In the genomic region with DNA sequence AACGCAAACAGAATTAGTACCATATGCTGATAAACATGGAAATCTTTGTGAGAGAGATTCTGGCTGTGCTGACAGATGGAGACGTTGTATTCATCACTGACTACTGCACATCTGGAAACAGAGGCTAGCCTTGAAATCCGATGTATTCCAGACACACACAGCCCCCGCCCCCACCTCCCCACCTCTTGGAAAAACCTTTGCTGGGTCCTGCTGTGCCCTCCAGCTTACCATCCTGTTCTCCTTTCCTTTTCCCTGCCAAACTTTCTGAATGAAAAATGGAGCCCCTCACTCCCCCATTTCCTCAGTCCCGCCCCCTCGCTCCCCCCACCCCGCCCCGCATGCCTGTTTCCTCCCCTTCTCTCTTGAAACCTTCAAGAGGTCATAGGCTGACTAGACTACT, we compare ENCODE assay signal across 27 mouse cellular contexts. TPM values are rescaled to one million over a fixed set of nuclear protein-coding genes. Genes with fewer than 3 reads are reported as not detected.
DNase-seq lines count a peak whose midpoint lies in the region; ATAC-seq lines count a peak whose summit lies in the region.
"Had no signal": no experiment of that assay in that cellular context is flagged by ENCODE, and none has a peak within 500 bp of the region (broad histone marks: within the 10 kb centered on the region; RNA-seq: fewer than 3 reads in every experiment).

No protein-coding gene starts in this region.

- no peak overlapping the region for H3K9ac ChIP-seq in heart, embryonic 11.5 days (ENCODE audit: low read depth, low read length)
- H3K9ac ChIP-seq in neural tube, embryonic 15.5 days (replicated peaks) = no peak overlapping the region
- no peak overlapping the region for H3K9ac ChIP-seq in limb, embryonic 13.5 days
- H3K9ac ChIP-seq: forebrain, embryonic 12.5 days; hindbrain, embryonic 12.5 days; limb, embryonic 15.5 days; liver, embryonic 15.5 days; lung, embryonic 15.5 days; midbrain, embryonic 15.5 days; stomach, embryonic 15.5 days had no signal

- ATAC-seq in heart, embryonic 11.5 days (replicated peaks; ENCODE audit: insufficient number of reproducible peaks, low FRiP score, low TSS enrichment) = no peak; the same call in 1 of the 2 replicates
- ATAC-seq in neural tube, embryonic 15.5 days (ENCODE audit: low FRiP score) = no peak
- ATAC-seq in limb, embryonic 13.5 days (ENCODE audit: low FRiP score, low read depth) = peak; percentile 51; the same call in 1 of the 2 replicates
- ATAC-seq: CD4-positive, CD25-positive, alpha-beta regulatory T cell, adult 4 months; midbrain, embryonic 15.5 days had no signal

- WGBS in heart, embryonic 11.5 days (ENCODE audit: insufficient replicate concordance) = 19% methylated on average over 8 of the region's 8 CpGs
- WGBS in neural tube, embryonic 15.5 days = 58% methylated on average over 8 of the region's 8 CpGs
- 21% methylated on average over 8 of the region's 8 CpGs for WGBS in limb, embryonic 13.5 days

- DNase-seq in heart, adult 9 months (ENCODE audit: low spot score in 2 of 2) = no peak
- DNase-seq in neural tube, embryonic 10.5 days (ENCODE audit: extremely low spot score, low spot score) = peak; percentile 52
- no peak for DNase-seq in liver
- DNase-seq in kidney, postnatal 14 days = no peak
- DNase-seq: adrenal gland, postnatal 14 days; cerebellum, adult 2 months; cerebellum, postnatal 25 days; gastrocnemius, adult 2 months; kidney, adult 2 months; kidney, postnatal 10 days; lung, postnatal 4 days; right cerebral cortex, adult 18-20 months; right cerebral cortex, postnatal 4 days; thymus, adult 18-20 months; thymus, postnatal 4 days had no signal

- no peaks in the 10 kb centered on the region for H3K27me3 ChIP-seq in heart, embryonic 11.5 days (ENCODE audit: control insufficient read depth, insufficient read depth, low read length)
- H3K27me3 ChIP-seq in neural tube, embryonic 15.5 days (replicated peaks) = no peaks in the 10 kb centered on the region
- H3K27me3 ChIP-seq in limb, embryonic 13.5 days = peaks cover 35% of the 10 kb centered on the region
- H3K27me3 ChIP-seq: hindbrain, embryonic 12.5 days; lung, embryonic 15.5 days; midbrain, embryonic 15.5 days; stomach, embryonic 15.5 days had no signal

- H3K4me2 ChIP-seq in heart, embryonic 11.5 days = peak overlapping the region; percentile 55
- H3K4me2 ChIP-seq in neural tube, embryonic 15.5 days = no peak overlapping the region
- H3K4me2 ChIP-seq in limb, embryonic 13.5 days (replicated peaks) = peak overlapping the region; percentile 19; the same call in 1 of the 2 replicates
- H3K4me2 ChIP-seq: forebrain, embryonic 12.5 days; hindbrain, embryonic 12.5 days; limb, embryonic 15.5 days; liver, embryonic 15.5 days; lung, embryonic 15.5 days; midbrain, embryonic 15.5 days; stomach, embryonic 15.5 days had no signal

- no peaks in the 10 kb centered on the region for H3K9me3 ChIP-seq in heart, embryonic 11.5 days (replicated peaks; ENCODE audit: control insufficient read depth, low read length)
- no peaks in the 10 kb centered on the region for H3K9me3 ChIP-seq in neural tube, embryonic 15.5 days (replicated peaks)
- H3K9me3 ChIP-seq in limb, embryonic 13.5 days = no peaks in the 10 kb centered on the region
- H3K9me3 ChIP-seq: forebrain, embryonic 12.5 days; hindbrain, embryonic 12.5 days; limb, embryonic 15.5 days; liver, embryonic 15.5 days; lung, embryonic 15.5 days; midbrain, embryonic 15.5 days; stomach, embryonic 15.5 days had no signal

- peaks cover 23% of the 10 kb centered on the region for H3K4me1 ChIP-seq in heart, embryonic 11.5 days (ENCODE audit: control insufficient read depth, insufficient read depth, low read length)
- peaks cover 2% of the 10 kb centered on the region; the same call in 1 of the 2 replicates for H3K4me1 ChIP-seq in neural tube, embryonic 15.5 days
- H3K4me1 ChIP-seq in limb, embryonic 13.5 days = peaks cover 29% of the 10 kb centered on the region
- H3K4me1 ChIP-seq: liver, embryonic 15.5 days had no signal

- H3K36me3 ChIP-seq in heart, embryonic 11.5 days (ENCODE audit: control insufficient read depth, insufficient read depth, low read length) = no peaks in the 10 kb centered on the region
- no peaks in the 10 kb centered on the region for H3K36me3 ChIP-seq in neural tube, embryonic 15.5 days
- no peaks in the 10 kb centered on the region for H3K36me3 ChIP-seq in limb, embryonic 13.5 days
- H3K36me3 ChIP-seq: forebrain, embryonic 12.5 days; hindbrain, embryonic 12.5 days; limb, embryonic 15.5 days; liver, embryonic 15.5 days; lung, embryonic 15.5 days; midbrain, embryonic 15.5 days; stomach, embryonic 15.5 days had no signal

- no peak overlapping the region for H3K27ac ChIP-seq in heart, embryonic 11.5 days (ENCODE audit: low read depth, low read length)
- no peak overlapping the region for H3K27ac ChIP-seq in neural tube, embryonic 15.5 days (replicated peaks)
- H3K27ac ChIP-seq in limb, embryonic 13.5 days = no peak overlapping the region
- H3K27ac ChIP-seq: forebrain, embryonic 12.5 days; gastrocnemius, adult 2 months; hindbrain, embryonic 12.5 days; limb, embryonic 15.5 days; liver, embryonic 15.5 days; lung, embryonic 15.5 days; midbrain, embryonic 15.5 days; stomach, embryonic 15.5 days had no signal

- H3K4me3 ChIP-seq in heart, embryonic 11.5 days (ENCODE audit: low read depth, low read length) = no peak overlapping the region
- no peak overlapping the region for H3K4me3 ChIP-seq in neural tube, embryonic 15.5 days (replicated peaks)
- no peak overlapping the region for H3K4me3 ChIP-seq in limb, embryonic 13.5 days
- H3K4me3 ChIP-seq: erythroblast, embryonic 14.5 days; forebrain, embryonic 12.5 days; gastrocnemius, adult 2 months; hindbrain, embryonic 12.5 days; limb, embryonic 15.5 days; liver, embryonic 15.5 days; lung, embryonic 15.5 days; midbrain, embryonic 15.5 days; stomach, embryonic 15.5 days had no signal

RNA-seq across cellular contexts. Expression of gene Prtg, which starts 24.6 kb away (rescaled TPM):
- polyA plus RNA-seq in heart, embryonic 11.5 days (2014; fragmentation: Nextera tagmentation; extraction: Ambion mirVana) = 3.2 and 4.3 TPM in 2 replicates
- 0.52 and 0.61 TPM in 2 replicates for polyA plus RNA-seq in neural tube, embryonic 15.5 days (2015; fragmentation: Nextera tagmentation; extraction: Ambion mirVana)
- polyA plus RNA-seq in limb, embryonic 13.5 days (2015; fragmentation: Nextera tagmentation; extraction: Ambion mirVana) = 0.36 and 1.0 TPM in 2 replicates
- polyA plus RNA-seq: erythroblast, embryonic 14.5 days had no signal
